Comparison of ENCODE assay signal across 10 mouse cellular contexts in genomic region chr13:33085695-33086432, GRCm38 (mm10). TPM values are rescaled to one million over a fixed set of nuclear protein-coding genes. Genes with fewer than 3 reads are reported as not detected.
DNase-seq lines count a peak whose midpoint lies in the region; ATAC-seq and TF ChIP-seq lines count a peak whose summit lies in the region.
"Had no signal": no experiment of that assay in that cellular context is flagged by ENCODE, and none has a peak within 500 bp of the region (broad histone marks: within the 10 kb centered on the region; RNA-seq: fewer than 3 reads in every experiment).

No protein-coding gene starts in this region.

- DNase-seq in embryo, embryonic 10 days (ENCODE audit: low spot score) = peak; percentile 24
- DNase-seq in embryo, embryonic 9.5 days (ENCODE audit: extremely low spot score) = no peak
- peak; percentile 39 to 44 for DNase-seq in adrenal gland, postnatal 36 days
- DNase-seq in forebrain, postnatal 0 days = peak; percentile 82
- DNase-seq in left cerebral cortex, adult 2 months (ENCODE audit: extremely low spot score in 1 of 2, low spot score in 2 of 2) = peak in 1 of 2 experiments; percentile 49
- DNase-seq in retina, adult 2 months (ENCODE audit: low read depth, low spot score) = peak; percentile 28
- DNase-seq in thymus, postnatal 36 days = no peak
- DNase-seq in liver = no peak

- peaks cover 12% of the 10 kb centered on the region for H3K4me1 ChIP-seq in forebrain, postnatal 0 days (ENCODE audit: insufficient read depth)

- ATAC-seq in forebrain, postnatal 0 days = peak; percentile 95

- no peak for TF ChIP-seq CTCF in forebrain, postnatal 0 days (IDR thresholded peaks at IDR 0.05; ENCODE audit: low read depth)
- TF ChIP-seq CTCF in left cerebral cortex, adult 2 months (IDR thresholded peaks at IDR 0.05) = no peak

- no peaks in the 10 kb centered on the region for H3K27me3 ChIP-seq in forebrain, postnatal 0 days (ENCODE audit: insufficient read depth, low read length)

- H3K4me2 ChIP-seq in forebrain, postnatal 0 days (ENCODE audit: low read depth) = peak overlapping the region; percentile 23; the same call in 1 of the 2 replicates

- H3K9me3 ChIP-seq in forebrain, postnatal 0 days (ENCODE audit: low read length) = no peaks in the 10 kb centered on the region

- intact Hi-C loops in left cerebral cortex, adult 2 months (cut with DNase I) = no loop called here

- no peak overlapping the region for H3K9ac ChIP-seq in forebrain, postnatal 0 days

- H3K4me3 ChIP-seq in forebrain, postnatal 0 days (ENCODE audit: low read depth, low read length) = no peak overlapping the region
- no peak overlapping the region for H3K4me3 ChIP-seq in left cerebral cortex, adult 2 months

- peak overlapping the region; percentile 80 for H3K27ac ChIP-seq in forebrain, postnatal 0 days (ENCODE audit: low read depth, low read length)
- peak overlapping the region; percentile 50 for H3K27ac ChIP-seq in left cerebral cortex, adult 2 months

- H3K36me3 ChIP-seq in forebrain, postnatal 0 days (ENCODE audit: insufficient read depth) = no peaks in the 10 kb centered on the region

RNA-seq across cellular contexts. Expression of gene Serpinb1b, which starts 7.5 kb away (rescaled TPM):
- total RNA-seq in adrenal gland, postnatal 36 days (2021) = under 1 TPM; 0.17 to 0.49 TPM
- total RNA-seq in forebrain, postnatal 0 days (2014; rRNA removed) = 0.95 and 1.1 TPM in 2 replicates
- 3.5 and 4.1 TPM in 2 replicates for polyA plus RNA-seq in forebrain, postnatal 0 days (2015; fragmentation: Nextera tagmentation; extraction: Ambion mirVana)
- 1 to 10 TPM in 1 of 2 experiments, under 1 TPM in 1; 0.86 to 1.2 TPM for total RNA-seq in left cerebral cortex, adult 2 months (2021)
- polyA plus RNA-seq: limb, embryonic 11.5 days; testis, adult 2 months had no signal

RNA-seq across cellular contexts. Expression of gene Serpinb9b, which starts 58.6 kb away (rescaled TPM):
- total RNA-seq in adrenal gland, postnatal 36 days (2021) = under 1 TPM; 0.13 to 0.16 TPM
- 0.24 TPM in 1 of 2 replicates, not detected in the other for total RNA-seq in forebrain, postnatal 0 days (2014; rRNA removed)
- 0.11 and 0.18 TPM in 2 replicates for polyA plus RNA-seq in forebrain, postnatal 0 days (2015; fragmentation: Nextera tagmentation; extraction: Ambion mirVana)
- under 1 TPM in 1 of 2 experiments, not detected in 1; 0.09 TPM for total RNA-seq in left cerebral cortex, adult 2 months (2021)
- polyA plus RNA-seq: limb, embryonic 11.5 days had no signal

Comparison
In these comparisons a context has a peak if more than half of its experiments do, and no peak if none do; other contexts are left out.
1. DNase-seq: peak in embryo, embryonic 10 days (single experiment), adrenal gland, postnatal 36 days (2 of 2), forebrain, postnatal 0 days (single experiment) and retina, adult 2 months (single experiment); none in embryo, embryonic 9.5 days (single experiment), thymus, postnatal 36 days (0 of 2) and liver (single experiment).